Mouse (Mus musculus): ENCODE data around the gene Gpank1.

Gpank1 gene

DNA sequence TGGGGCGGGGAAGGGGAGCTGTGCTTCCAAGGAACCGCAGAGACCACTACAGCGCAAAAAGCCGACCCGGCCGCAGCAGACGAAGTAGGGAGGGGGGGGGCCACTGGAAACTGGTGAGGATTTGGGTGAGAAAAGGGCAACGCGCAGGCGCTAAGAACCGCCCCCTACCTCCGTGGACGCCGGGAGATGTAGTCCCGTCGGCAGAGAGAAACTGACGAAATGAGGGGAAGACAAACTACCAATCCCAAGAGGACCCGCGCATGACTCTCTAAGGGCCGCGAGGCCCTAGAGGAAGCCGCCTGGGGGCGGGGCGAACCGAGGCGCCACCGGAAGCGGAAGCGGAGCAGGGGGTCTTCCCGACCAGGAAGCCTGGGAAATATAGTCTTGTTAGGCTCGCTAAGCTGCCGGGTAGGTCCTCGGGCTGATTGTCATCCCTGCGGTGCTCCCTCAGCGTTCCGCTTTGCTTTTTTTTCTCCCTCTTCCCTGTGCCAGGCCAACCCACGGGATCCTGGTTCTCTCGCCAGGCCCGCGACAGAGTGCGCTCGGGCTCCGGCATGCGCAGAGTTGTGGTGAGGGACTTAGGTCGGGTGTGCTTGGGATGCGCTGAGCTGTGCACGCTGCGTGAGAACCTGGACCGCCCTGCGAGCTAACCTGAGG lies at the start of gene Gpank1:
TSS of gene Gpank1 (plus strand) at position 313 of the 657 bp plus-strand sequence.
- DNase-seq (ENCODE audit: low read depth, low spot score): peak; percentile 98

DNA sequence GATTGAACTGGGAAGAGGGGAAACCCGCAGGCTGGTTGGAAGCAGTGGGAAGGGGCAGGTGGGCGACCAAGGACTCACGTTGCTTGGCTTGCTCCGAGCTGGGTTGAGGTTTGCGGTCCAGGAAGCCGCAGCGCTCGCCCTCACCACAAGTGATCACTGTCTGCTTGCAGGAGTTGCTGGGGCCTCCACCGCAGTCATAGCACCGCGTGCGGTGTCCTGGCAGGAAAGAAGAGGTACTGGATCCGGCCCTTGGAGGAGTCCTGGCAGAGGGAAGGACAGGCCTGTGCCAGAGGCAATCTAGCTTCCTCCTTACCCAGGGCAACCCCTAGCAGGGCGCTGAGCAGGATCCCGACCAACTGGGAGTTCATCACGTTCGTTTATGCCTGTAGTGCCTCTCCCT lies 47.2 kb upstream of the Gpank1 start:
- DNase-seq (ENCODE audit: low read depth, low spot score): no peak

- no peak for DNase-seq (ENCODE audit: low read depth, low spot score)
Observed at GRCm38 (mm10) chr17:35076507-35077176, 44.6 kb upstream of the Gpank1 start, which contains the start of gene Ly6g6e. TSS of gene Ly6g6e (plus strand) at chr17:35076902.

- DNase-seq (ENCODE audit: low read depth, low spot score): no peak
Observed at GRCm38 (mm10) chr17:35077285-35077684, 44.0 kb upstream of the Gpank1 start.

GRCm38 (mm10) chr17:35077786-35078233 lies 43.4 kb upstream of the Gpank1 start, which contains the start of gene Ly6g6d:
TSS of gene Ly6g6d (minus strand) at chr17:35078065.
- DNase-seq (ENCODE audit: low read depth, low spot score): no peak

GRCm38 (mm10) chr17:35079778-35080177 lies 41.5 kb upstream of the Gpank1 start:
- no peak for DNase-seq (ENCODE audit: low read depth, low spot score)

DNA sequence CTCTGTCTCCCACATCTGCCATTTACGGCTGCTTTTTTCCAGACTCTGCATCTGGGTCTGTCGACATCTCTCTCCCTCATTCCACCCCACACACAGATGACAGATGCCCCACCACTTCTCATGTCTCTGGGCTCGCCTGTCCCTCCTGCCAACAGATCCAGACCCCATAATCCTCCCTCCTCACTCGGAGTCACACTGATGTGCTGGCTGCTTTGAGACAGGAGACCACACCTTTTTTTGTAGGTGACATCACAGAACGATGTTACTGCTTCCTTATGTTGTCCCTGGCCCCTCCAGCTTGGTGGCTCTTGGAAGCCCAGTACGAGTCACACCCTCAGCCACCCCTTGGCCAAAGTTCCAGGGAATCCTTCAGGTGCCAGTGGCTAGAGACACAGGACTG lies 41.0 kb upstream of the Gpank1 start:
- no peak for DNase-seq (ENCODE audit: low read depth, low spot score)

- no peak for DNase-seq (ENCODE audit: low read depth, low spot score)
Observed at GRCm38 (mm10) chr17:35080710-35081109, 40.5 kb upstream of the Gpank1 start.

- no peak for DNase-seq (ENCODE audit: low read depth, low spot score)
Observed at GRCm38 (mm10) chr17:35082841-35083576, 38.2 kb upstream of the Gpank1 start.

DNA sequence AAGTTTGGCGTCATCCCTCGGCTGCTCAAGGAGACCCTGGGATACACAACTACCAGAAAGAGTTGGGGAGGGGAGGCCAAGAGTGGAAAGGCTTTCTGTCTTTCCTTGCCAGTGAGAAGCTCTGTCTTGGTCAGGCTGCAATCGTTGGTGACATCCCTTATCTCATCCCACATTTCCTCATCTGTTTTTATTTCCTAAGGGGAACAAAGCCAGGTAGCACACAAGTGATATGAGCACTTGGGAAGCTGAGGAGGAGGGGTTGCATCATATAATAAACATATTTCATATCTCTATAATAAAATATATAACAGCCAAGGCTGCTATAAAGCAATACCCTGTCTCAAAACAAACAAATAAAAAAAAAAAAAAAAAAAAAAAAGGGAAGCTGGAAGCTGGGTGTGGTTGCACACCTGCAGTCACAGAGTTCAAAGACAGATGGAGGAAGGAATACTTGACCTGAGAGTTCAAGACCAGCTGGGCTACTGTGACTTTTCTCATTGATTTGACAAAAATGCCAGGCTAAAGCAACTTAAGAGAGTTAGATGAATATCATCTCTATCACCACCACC lies 37.2 kb upstream of the Gpank1 start:
- DNase-seq (ENCODE audit: low read depth, low spot score): no peak

DNA sequence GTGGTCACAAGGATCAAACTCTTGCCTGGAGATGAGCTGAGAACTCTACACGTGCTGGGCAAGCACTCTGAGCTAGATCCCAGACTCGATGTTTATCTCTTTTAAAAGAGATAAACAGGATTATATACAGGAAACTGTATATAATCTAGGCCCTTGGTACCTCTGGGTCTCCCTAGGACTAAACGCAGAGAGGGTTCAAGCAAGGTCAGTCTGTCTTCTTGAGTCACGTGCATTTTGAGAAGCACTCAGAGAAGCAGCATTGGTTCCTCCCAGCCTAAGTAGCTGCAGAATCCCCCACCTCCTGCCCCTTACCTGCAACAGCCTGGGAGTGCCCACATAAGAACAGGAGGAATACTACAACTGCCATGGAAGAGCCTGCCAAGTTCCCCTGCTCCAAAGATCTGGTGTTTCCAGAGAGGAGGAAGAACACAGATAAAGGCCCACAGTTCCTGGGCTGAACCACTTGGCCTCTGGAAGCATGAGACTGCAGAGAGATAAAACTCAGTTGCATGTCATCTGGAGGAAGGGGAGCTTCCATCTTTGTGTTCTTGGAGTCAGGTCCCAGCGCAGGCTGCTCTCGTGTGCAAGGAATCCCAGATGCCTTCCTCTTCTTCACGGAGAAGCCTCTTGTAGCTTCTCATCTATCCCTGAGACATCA lies 35.9 kb upstream of the Gpank1 start, which contains the start of gene Ly6g6f:
TSS of gene Ly6g6f (minus strand) at position 403 of the 658 bp plus-strand sequence.
- no peak for DNase-seq (ENCODE audit: low read depth, low spot score)

- no peak for DNase-seq (ENCODE audit: low read depth, low spot score)
Observed at GRCm38 (mm10) chr17:35088151-35088550, 33.1 kb upstream of the Gpank1 start.

- DNase-seq (ENCODE audit: low read depth, low spot score): peak; percentile 89
Observed at GRCm38 (mm10) chr17:35088825-35089644, 32.2 kb upstream of the Gpank1 start, which contains the start of gene Abhd16a. TSS of gene Abhd16a (plus strand) at chr17:35089263.

DNA sequence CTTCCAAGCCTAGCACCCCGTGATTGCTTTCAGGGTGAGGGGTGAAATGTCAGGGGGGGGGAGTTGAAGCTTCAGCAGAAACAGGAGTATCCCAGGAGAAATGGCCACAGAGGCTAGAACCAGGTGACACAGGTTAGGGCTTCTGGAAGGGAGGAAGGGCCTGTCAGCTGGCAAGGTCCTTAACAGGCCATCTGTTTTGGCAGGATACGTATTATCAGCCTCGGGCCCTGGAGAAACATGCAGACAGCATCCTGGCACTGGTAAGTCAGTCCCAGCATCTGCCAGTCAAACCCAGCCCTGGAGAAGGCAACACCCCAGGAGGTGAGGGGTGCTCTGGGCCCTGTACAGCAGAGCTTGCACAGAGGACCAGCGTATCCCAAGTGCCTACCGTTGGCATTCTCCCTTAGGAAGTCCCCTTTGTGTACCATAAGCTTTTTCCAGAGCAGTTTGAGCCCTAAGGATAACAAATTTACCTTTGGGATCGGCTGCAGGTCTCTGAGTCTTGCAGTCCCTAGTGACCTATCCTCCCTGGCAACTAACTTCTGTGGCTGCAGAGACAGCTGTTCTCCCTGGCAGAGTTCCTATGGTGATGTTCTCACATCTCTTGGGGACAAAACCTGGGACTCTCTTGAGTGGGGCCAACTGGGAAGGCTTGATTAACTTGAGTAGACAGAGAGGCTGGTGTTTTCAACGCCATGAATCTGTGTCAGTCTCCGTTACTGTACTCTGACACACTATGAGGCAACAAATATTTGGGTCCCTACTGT lies 30.9 kb upstream of the Gpank1 start:
- DNase-seq (ENCODE audit: low read depth, low spot score): peak; percentile 65

DNA sequence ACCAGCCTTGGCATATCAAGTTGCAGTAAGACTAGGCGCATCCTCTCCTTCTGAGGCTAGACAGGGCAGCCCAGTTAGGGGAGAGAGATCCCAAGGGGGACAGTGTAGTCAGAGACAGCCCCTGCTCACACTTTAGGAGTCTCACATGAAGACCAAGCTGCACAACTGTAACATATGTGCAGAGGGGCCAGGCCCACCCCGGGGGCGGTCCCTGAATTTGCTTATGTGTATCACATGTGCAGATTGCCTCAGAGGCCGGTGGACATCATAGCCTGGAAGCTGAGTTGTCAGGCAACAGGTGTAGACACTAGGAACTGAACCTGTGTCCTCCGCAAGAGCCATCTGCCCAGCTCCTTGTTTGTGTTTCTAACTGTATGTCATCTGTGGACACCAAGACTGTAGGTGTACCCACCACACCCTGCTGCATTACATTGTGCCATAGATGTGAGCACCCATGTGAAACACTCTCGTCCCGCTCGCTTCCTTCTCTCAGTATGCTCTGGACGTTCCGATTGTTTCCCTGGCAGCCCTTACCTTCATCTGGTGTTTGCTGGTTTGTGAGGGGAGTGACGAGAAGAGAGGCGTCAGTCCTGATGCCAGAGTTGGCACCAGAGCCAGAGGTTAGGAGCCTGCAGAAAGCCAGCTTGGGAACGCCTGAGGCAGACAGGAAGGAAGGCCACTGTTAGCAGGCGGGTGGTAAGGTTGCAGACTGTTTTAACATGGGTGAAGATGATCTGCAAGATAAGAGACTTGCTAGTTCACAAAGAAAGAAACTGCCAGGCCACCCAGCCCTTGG lies 28.7 kb upstream of the Gpank1 start:
- DNase-seq (ENCODE audit: low read depth, low spot score): no peak

GRCm38 (mm10) chr17:35094475-35095365 lies 26.5 kb upstream of the Gpank1 start:
- no peak for DNase-seq (ENCODE audit: low read depth, low spot score)

DNA sequence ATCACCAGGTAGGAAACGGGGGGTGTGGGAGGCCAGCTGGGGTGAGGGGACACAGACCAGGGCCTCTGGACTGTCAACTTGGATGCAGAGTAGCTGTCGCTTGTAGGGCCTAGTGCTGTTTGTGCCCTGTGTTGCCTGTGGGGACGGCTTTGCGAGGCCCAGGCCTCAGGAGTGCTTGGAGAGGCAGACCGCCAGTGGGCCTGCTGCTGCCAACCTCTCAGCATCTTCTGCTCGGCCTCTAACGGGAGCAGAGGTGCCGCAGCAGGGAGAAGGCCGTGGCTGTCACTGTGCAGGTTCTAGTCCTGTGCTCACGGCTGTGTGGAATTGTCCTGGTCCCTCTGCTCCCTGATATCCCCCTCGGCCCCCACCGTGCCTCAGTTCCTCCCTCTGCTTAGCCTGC lies 24.7 kb upstream of the Gpank1 start:
- no peak for DNase-seq (ENCODE audit: low read depth, low spot score)

- DNase-seq (ENCODE audit: low read depth, low spot score): no peak
Observed at GRCm38 (mm10) chr17:35097164-35097655, 24.0 kb upstream of the Gpank1 start.
